Mouse (Mus musculus) heart, postnatal 4 days (tissue): Measurements from ENCODE around the gene Afdn. TPM values are rescaled to one million over a fixed set of nuclear protein-coding genes. Genes with fewer than 3 reads are reported as not detected.
"Not testable (repeated sequence)": the region's sequence is repeated elsewhere in the genome, so short reads cannot be mapped to it uniquely, and the experiment has no call there.

Experiments
- DNase-seq: peaks from one replicate; pipeline ENCODE4 v3.0.0; 2021
- total RNA-seq, 2 experiments: library from RNA; stranded (reverse); gene quantifications; 2 replicates each; pipeline ENCODE4 v1.2.3; 2021

Afdn gene
- total RNA-seq, 2 experiments from 2014 or later, result 90.0 to 105 TPM

GRCm38 (mm10) chr17:13739981-13740380, 20.4 kb upstream of the Afdn start:
- DNase-seq, result no peak

DNA sequence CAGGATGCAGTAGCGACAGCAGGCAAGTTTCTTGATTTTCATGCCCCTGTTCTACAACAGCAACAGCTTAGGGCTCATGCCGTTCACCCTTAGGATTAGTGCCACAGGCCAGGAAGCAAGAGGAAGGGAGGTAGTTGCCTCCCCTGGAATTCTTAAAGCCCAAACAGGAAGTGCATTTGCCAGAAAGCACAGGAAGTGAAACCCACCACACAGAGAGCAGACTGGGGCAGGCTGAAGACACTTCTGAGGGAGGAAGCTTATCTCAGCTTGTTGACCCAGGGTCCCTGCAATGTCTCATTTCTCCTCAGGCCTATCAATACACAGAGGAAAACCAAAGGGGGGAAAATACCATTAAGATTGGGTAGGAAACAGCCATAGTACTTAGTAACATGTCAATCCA, 19.5 kb upstream of the Afdn start:
- DNase-seq, result no peak

- DNase-seq, result no peak
Measured at GRCm38 (mm10) chr17:13741611-13742010, 18.7 kb upstream of the Afdn start.

DNA sequence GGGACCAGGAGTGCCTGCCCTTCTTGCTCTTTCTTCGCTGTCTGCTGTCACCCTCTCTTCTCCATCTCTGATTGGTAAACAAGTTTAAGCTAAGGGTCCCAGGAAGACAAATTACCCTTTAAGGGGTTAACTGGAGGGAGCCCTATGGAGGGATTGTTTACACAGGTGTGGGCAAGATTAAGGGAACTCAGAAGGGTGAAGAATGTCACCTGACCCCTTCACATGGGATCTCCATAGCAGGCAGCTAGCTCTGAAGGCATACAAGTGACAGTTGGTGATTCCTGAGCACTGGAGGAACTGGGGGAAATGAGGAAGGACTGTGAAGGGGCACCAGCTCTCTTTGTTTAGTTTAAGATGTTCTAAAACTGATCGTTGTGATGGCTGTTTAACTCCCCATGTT, 18.0 kb upstream of the Afdn start:
- DNase-seq, result no peak

DNA sequence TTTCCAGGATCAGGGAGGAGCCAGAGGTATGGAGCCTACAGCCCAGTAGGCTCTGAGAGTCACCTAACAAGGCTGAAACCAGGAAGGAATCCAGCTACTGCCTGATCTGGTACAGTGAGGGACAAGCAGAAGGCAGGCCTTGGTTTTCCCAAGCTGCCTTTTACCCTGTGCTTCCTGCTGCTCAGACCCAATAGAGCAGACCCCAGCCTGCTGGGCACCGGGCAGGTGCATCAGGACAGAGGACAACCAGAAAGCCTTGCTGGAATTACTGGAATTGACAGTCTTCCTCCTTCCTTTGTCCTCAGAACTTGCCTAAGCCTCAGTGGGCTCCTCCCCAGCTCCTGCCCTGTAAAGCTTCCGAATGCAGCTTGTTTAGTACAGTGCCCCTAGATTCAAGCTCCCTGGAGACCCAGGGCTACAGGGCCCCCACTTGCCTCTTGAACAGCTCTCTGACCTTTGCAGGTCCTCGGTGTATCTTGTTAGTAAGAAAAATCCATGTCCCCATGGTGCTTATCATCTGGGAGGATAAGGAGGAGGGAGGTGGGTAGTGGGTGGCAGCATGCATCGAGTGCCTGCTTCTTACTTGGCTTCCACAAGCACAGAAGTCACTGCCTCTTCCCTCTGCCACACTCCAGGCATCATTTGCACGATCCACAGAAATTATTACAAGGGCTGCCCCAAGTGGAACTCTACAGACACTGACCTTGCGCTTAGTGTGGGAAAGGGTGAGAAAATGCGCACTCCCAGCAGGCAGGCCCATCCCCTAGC, 17.2 kb upstream of the Afdn start:
- DNase-seq, result no peak

GRCm38 (mm10) chr17:13743709-13744079, 16.6 kb upstream of the Afdn start:
- no peak for DNase-seq

DNA sequence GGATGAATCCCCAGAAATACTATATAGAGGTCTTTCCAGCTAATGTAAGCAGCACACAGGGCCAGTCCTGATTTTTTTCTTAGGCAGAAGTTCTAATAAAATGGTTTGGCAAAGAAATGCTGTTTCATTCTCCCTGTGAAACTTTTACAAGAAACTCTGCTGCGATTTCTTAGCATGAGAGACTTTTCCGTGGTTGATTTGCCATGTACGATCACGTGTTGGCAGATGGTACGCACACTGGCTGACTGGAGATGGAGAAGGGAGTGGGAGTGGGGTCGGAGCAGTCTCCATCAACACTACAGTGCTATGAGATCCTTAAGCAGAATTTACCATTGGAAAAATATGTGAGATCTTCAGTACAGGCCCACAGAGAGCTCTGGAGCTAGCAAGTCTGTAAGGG, 16.1 kb upstream of the Afdn start:
- no peak for DNase-seq

GRCm38 (mm10) chr17:13744824-13745223, 15.5 kb upstream of the Afdn start:
- peak; percentile 75 for DNase-seq

DNA sequence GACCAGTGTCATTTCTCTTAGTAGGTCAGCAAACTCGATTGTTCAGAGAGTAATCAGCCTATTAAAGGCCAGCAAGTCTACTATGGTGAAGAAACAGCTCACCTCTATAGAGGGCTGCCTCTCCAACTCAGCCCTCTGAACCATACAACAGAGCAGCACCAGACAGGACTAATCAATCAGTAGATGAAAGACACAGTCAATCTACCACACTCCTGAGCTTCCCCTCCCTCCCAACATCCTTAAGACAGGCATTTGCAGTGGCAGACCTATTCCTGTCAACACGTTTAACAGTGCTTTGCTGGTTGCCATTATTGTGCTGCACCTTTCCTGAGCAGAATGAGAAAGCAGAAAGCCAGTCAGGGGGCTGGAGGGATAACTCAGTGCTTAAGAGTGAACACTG, 15.0 kb upstream of the Afdn start:
- DNase-seq, result no peak

GRCm38 (mm10) chr17:13746330-13746729, 14.0 kb upstream of the Afdn start:
- no peak for DNase-seq

DNA sequence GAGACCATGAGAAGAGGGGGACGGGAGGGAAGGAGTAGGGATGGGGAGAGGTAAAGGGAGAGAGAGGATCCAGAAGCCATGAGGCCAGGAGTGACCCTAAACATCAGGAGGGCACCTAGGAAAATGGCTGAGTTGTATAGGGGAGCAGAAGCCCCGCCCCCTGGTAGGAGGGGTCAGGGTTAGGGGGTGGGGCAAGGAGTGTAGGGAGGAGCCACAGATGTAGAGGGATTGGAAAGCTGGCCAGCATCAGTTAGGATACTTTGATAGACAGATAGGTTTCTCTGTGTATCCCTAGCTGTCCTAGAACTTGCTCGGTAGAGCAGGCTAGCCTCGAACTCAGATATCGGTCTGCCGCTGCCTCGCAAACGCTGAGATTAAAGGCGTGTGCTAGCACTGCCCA, 12.7 kb upstream of the Afdn start:
- no peak for DNase-seq

GRCm38 (mm10) chr17:13749027-13749426, 11.3 kb upstream of the Afdn start:
- no peak for DNase-seq

DNA sequence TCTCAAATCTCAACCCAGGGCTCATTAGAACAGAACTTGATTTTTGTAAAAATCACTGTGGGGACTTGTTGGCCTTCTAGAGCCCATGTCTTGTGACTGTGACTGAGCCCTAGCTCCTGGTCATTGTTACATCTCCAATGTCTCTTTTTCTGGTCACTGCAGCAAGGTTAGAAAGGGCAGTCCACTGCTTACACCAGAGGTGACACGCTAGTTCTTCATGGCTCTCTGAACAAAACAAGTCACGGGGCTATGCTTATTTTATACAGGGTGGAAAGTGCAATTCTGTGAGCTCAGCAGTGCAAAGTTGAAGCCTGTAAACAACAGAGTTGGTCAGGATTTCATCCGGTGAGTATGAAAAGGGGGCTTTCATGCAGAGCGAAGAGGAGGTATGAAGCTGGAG, 6.4 kb upstream of the Afdn start:
- DNase-seq, result no peak

GRCm38 (mm10) chr17:13754940-13755339, 5.4 kb upstream of the Afdn start:
- no peak for DNase-seq

DNA sequence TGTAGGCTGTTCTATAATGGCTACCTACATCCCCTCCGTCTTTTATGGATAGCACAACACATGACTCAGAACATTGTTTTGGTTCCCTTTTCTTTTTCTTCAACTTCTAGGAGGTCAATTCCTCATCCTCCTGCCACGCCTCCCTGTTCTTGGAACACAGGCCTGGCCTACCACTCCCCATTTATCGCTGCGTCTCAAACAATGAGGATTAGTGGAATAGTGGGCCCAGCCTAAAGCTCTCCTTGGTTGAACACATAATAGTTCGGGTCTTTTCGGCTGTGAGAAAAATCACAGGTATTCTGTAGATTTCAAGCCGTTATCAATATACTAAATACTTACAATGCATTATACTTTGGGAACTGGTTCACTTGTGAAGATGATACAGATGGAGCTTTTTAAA, 1.8 kb upstream of the Afdn start:
- no peak for DNase-seq

DNA sequence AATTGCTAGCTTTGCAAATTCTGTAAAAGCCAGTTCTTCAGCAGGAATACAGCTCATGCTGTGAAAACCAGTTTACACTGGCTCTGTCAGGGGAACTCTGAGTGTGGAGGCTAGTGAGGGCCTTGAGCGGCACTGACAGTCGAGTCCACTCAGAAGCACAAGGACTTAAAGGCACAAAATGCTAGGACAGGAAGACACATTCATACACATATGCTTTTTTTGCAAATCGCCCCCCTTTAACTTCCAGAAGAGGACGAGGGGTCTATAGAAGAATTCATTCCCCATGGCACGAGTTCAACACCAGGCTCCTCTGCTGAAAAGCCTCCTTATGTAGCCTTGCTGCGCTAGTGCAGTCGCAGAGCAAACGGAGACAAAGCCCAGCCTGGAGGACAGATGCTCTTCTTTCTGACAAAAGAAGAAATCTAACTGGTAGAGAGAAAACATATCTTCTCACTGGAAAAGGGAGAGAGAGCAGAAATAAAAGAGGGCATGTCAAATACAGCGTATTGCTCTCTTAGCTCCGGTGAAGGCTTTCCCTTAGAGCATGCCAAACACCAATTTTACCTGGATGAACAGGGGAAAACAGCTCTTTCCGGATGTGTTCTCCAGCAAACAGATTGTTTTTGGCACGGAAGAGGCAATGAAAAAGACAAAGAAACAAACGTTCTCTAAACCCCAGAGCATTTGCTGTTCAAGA, 1.0 kb upstream of the Afdn start:
- DNase-seq, result no peak

- DNase-seq, result peak; percentile 54
Measured at GRCm38 (mm10) chr17:13760675-13761178, 388 bp downstream of the Afdn start.

- peak; percentile 49 for DNase-seq
Measured at GRCm38 (mm10) chr17:13761179-13761913, 1.0 kb downstream of the Afdn start, which contains the start of gene Tcte2. TSS of gene Tcte2 (minus strand) at chr17:13761825.

DNA sequence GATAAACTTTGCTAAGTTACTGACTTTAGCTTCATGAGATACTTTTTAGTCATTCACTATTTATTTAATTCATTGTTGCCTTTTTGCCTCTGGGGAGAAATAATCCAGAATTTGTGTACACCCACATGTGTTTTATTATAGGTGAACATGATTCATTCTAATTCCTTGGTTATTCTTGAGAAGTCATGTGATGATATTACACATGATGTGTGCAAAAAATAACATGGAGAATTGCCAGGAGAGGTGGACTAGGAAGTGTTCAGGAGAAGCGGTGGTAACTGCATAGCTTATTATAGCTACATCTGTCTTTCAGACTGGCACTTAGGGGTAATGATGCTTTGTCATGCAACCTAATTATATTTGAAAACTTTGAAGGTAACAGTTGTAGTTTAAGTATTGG, 3.5 kb downstream of the Afdn start:
- DNase-seq, result no peak

DNA sequence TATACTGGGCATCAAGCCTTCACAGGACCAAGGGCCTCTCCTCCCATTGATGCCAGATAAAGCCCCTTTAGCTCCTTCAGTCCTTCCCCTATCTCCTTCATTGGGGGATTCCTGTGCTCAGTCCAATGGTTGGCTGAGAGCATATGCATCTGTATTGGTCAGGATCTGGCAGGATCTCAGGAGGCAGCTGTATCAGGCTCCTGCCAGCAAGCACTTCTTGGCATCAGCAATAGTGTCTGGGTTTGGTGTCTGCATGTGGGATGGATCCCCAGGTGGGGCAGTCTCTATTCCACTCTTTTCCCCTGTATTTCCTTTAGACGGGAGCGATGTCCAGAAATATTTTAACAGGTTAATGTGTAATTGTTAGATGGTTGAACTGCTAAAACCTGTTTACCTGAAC, 4.6 kb downstream of the Afdn start:
- DNase-seq, result not testable (repeated sequence)

DNA sequence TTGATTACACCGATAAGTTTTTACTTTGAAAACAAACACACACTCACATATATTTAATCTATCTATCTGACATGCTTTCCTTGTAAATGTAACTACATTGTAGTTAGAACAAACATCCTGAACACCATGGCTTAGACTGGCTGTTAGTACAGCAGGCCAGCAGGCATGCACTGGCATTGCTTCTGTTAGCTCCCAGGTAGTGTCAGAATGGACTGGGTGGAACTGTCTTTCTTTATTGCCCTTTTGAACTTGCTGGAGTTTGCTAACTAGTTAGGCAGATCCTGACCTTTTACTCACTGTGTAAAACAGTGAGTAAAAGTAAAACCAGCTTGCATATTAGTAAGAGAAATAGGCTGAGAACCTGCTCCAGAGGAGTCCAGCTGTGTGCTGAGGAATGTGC, 8.2 kb downstream of the Afdn start:
- DNase-seq, result no peak

- DNase-seq, result peak; percentile 31
Measured at GRCm38 (mm10) chr17:13769256-13769655, 8.9 kb downstream of the Afdn start.

- DNase-seq, result no peak
Measured at GRCm38 (mm10) chr17:13777676-13778075, 17.3 kb downstream of the Afdn start.
